Mouse (Mus musculus) hindlimb bud, embryonic 11.5 days (tissue): ENCODE data around the gene Egfl8.

Experiments
- DNase-seq: peaks from one replicate; pipeline ENCODE4 v3.0.0-alpha.2; 2012; ENCODE audit warnings: low read depth, low spot score; ENCODE audit errors: extremely low spot score

Gene Egfl8

GRCm38 (mm10) chr17:34601796-34602195 is 14.0 kb downstream of the Egfl8 start:
- DNase-seq = no peak

- no peak for DNase-seq
Measured at GRCm38 (mm10) chr17:34599891-34600290, 15.9 kb downstream of the Egfl8 start.

- no peak for DNase-seq
Measured at GRCm38 (mm10) chr17:34597566-34598095, 18.1 kb downstream of the Egfl8 start, which contains the start of gene Ager. TSS of gene Ager (plus strand) at chr17:34597862.

GRCm38 (mm10) chr17:34596098-34596497 is 19.7 kb downstream of the Egfl8 start:
- DNase-seq = no peak

GRCm38 (mm10) chr17:34593752-34594525 is 21.8 kb downstream of the Egfl8 start:
- no peak for DNase-seq

GRCm38 (mm10) chr17:34592581-34593549 is 22.9 kb downstream of the Egfl8 start:
- DNase-seq = no peak

- DNase-seq = no peak
Measured at GRCm38 (mm10) chr17:34591994-34592375, 23.8 kb downstream of the Egfl8 start.

- no peak for DNase-seq
Measured at GRCm38 (mm10) chr17:34591029-34591993, 24.5 kb downstream of the Egfl8 start, which contains the start of gene Pbx2. TSS of gene Pbx2 (plus strand) at chr17:34591266.

GRCm38 (mm10) chr17:34590154-34590987 is 25.4 kb downstream of the Egfl8 start:
- no peak for DNase-seq

- no peak for DNase-seq
Measured at GRCm38 (mm10) chr17:34589681-34590101, 26.1 kb downstream of the Egfl8 start, which contains the start of gene Gpsm3. TSS of gene Gpsm3 (plus strand) at chr17:34589806.

- no peak for DNase-seq
Measured at GRCm38 (mm10) chr17:34589206-34589605, 26.6 kb downstream of the Egfl8 start.

- no peak for DNase-seq
Measured at GRCm38 (mm10) chr17:34588767-34589166, 27.0 kb downstream of the Egfl8 start.

- DNase-seq = no peak
Measured at GRCm38 (mm10) chr17:34587814-34588213, 28.0 kb downstream of the Egfl8 start.

GRCm38 (mm10) chr17:34587423-34587811 is 28.4 kb downstream of the Egfl8 start:
- DNase-seq = no peak

GRCm38 (mm10) chr17:34586796-34587422 is 28.9 kb downstream of the Egfl8 start:
- no peak for DNase-seq

- no peak for DNase-seq
Measured at GRCm38 (mm10) chr17:34585877-34586771, 29.6 kb downstream of the Egfl8 start.

GRCm38 (mm10) chr17:34585121-34585520 is 30.6 kb downstream of the Egfl8 start:
- DNase-seq = no peak

- DNase-seq = no peak
Measured at GRCm38 (mm10) chr17:34583819-34584218, 32.0 kb downstream of the Egfl8 start.
